Mouse (Mus musculus) lung, postnatal 0 days (tissue): Measurements from ENCODE around the gene Endou. TPM values are rescaled to one million over a fixed set of nuclear protein-coding genes. Genes with fewer than 3 reads are reported as not detected.

Experiments used
- ATAC-seq: fragments of 200-750 bp; cut with Nextera tagmentation; 2 replicates; pipeline ENCODE4 v1.8.0; 2017; ENCODE audit warnings: moderate library complexity
- DNase-seq: peaks from one replicate; pipeline ENCODE4 v3.0.0-alpha.2; 2016; ENCODE audit warnings: low spot score
- H3K27ac ChIP-seq: fragments of 300-500 bp; sonication (generic); 2 replicates; pipeline ENCODE4 v1.5.1; 2014; ENCODE audit warnings: antibody characterized with exemption, mild to moderate bottlenecking, low read length, mixed read lengths
- H3K27me3 ChIP-seq: fragments of 300-500 bp; sonication (generic); replicated peaks from 2 replicates; pipeline ENCODE4 v1.6.1; 2014; ENCODE audit warnings: low read length, mixed read lengths; ENCODE audit not compliant: insufficient read depth
- H3K36me3 ChIP-seq: fragments of 300-500 bp; sonication (generic); 2 replicates; pipeline ENCODE4 v1.6.1; 2014; ENCODE audit warnings: low read length, mixed read lengths; ENCODE audit not compliant: insufficient read depth
- H3K4me1 ChIP-seq: fragments of 300-500 bp; sonication (generic); 2 replicates; pipeline ENCODE4 v1.6.1; 2014; ENCODE audit warnings: antibody characterized with exemption, low read depth, low read length, mixed read lengths; ENCODE audit not compliant: insufficient read depth
- H3K4me2 ChIP-seq: fragments of 300-500 bp; sonication (generic); replicated peaks from 2 replicates; pipeline ENCODE4 v1.6.1; 2014; ENCODE audit warnings: low read depth, mild to moderate bottlenecking, low read length, moderate library complexity, mixed read lengths
- H3K4me3 ChIP-seq: fragments of 300-500 bp; sonication (generic); 2 replicates; pipeline ENCODE4 v1.5.1; 2014; ENCODE audit warnings: low read depth, low read length
- H3K9ac ChIP-seq: fragments of 300-500 bp; sonication (generic); replicated peaks from 2 replicates; pipeline ENCODE4 v1.6.1; 2014; ENCODE audit warnings: low read depth, mild to moderate bottlenecking
- H3K9me3 ChIP-seq: fragments of 300-500 bp; sonication (generic); 2 replicates; pipeline ENCODE4 v1.6.1; 2016; ENCODE audit warnings: low read length, mixed read lengths
- CTCF ChIP-seq: IDR thresholded peaks from 2 replicates; pipeline ENCODE4 v1.5.1; 2016; ENCODE audit warnings: antibody characterized with exemption, mild to moderate bottlenecking
- EP300 ChIP-seq: IDR thresholded peaks from 2 replicates; pipeline ENCODE4 v1.6.1; 2016; ENCODE audit warnings: antibody characterized with exemption, mild to moderate bottlenecking, control low read depth
- WGBS: fragments of 180-500 bp; shearing (Covaris S2); extraction: QIAGEN DNeasy Blood & Tissue Kit; methylation state at CpG from one replicate; pipeline ENCODE4 v1.1.7; 2014; 5-methylcytosine and 5-hydroxymethylcytosine counted together
- polyA plus RNA-seq: library from polyadenylated mRNA; unstranded; fragments of >200 nt; fragmentation: Nextera tagmentation; extraction: Ambion mirVana; gene quantifications from 2 replicates; pipeline ENCODE4 v1.2.1, GENCODE M21; 2015

Endou gene
- polyA plus RNA-seq, 1 experiment from 2014 or later: 2.1 TPM

DNA sequence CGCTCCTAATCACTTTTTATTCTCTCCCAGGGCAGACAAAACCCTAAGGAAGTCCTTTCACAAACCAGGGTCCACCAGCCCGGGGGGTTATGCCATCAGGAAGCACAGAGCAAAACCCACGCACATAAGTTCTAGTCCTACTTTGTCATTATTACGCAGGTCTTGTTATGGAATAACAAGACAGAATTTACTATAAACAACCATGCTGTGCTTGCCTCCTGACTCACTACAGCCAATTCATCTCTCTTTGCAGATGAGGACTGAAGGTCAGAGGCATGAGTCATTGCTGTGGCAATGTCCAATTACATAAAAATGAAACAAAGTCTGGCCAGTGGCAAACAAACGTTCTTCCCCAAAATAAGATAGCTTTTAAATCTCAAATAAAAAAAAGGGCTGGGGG, 37.7 kb downstream of the Endou start:
- Histone ChIP-seq H3K4me3 (no peak overlapping the region), H3K27me3 (no peaks in the 10 kb centered on the region), H3K27ac (no peak overlapping the region), H3K4me1 (no peaks in the 10 kb centered on the region), H3K36me3 (peaks cover 32% of the 10 kb centered on the region; the same call in 1 of the 2 replicates), H3K9ac (no peak overlapping the region), H3K4me2 (no peak overlapping the region), H3K9me3 (no peaks in the 10 kb centered on the region)
- no peak for DNase-seq
- no peak for TF ChIP-seq EP300
- no peak for TF ChIP-seq CTCF
- no peak for ATAC-seq
- WGBS: 85% methylated on average over 5 of the region's 5 CpGs

GRCm38 (mm10) chr15:97684118-97684517, 47.0 kb downstream of the Endou start:
- DNase-seq (no peak), ATAC-seq (no peak)
- H3K9me3 ChIP-seq: no peaks in the 10 kb centered on the region
- TF ChIP-seq EP300 (no peak), CTCF (no peak)
- H3K4me1 ChIP-seq: no peaks in the 10 kb centered on the region
- no peak overlapping the region for H3K27ac ChIP-seq
- H3K36me3 ChIP-seq: peaks cover 31% of the 10 kb centered on the region
- no peak overlapping the region for H3K9ac ChIP-seq
- H3K4me2 ChIP-seq: no peak overlapping the region
- no peaks in the 10 kb centered on the region for H3K27me3 ChIP-seq
- 94% methylated on average over 9 of the region's 9 CpGs for WGBS
- H3K4me3 ChIP-seq: no peak overlapping the region

DNA sequence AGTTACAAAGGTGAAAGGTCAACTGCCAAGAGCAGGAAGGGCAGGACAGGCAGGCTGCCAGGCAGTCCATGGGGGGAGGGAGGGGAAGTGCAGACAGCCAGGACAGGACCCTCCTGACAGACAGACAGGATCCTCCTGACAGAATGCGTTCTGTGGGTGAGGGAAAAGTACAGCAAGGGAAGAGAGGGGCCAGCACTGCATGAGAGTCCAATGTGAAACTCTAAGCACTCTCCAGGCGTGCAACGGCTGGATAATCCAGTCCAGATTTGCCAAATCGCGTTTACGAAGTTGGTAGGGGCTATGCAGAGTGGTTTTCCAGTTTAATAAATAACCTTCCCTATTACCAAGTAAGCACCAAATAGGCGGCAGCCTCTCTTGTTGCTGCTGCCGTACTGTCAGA, 49.1 kb downstream of the Endou start:
- no peak for ATAC-seq

DNA sequence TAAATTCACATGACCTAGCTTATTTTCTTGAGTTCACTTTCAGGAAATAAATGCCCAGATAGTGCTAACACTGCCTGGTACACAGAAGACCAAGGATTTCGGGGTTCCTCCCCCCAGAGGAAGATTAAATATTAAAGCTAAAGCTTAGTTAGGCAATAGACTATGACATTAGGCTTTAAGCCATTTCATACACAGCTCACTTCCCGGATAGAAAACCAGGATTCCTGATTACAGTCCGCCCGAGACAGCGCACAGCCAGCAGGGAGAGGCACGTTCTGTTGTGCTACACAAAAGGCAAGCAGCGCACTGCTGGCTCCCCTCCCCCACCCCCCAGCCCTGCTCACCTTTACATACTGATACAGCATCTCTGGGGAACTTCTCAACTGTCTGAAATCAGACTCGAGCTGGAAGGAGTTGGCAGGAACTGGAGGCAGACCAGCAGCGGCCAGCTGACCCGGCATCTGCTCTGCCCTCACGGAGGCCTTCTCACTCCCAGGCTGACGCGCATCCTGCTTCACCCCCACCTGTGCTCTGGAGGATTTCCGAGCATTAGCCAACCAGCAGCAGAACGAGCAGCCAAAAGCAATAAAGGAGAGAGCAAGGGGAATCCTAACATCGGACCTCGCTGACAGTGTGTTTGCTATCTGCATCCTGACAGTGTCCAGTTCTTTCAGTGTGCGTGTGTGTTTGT, 51.0 kb downstream of the Endou start:
- Histone ChIP-seq H3K36me3 (peaks cover 25% of the 10 kb centered on the region), H3K4me2 (no peak overlapping the region), H3K9me3 (no peaks in the 10 kb centered on the region), H3K9ac (no peak overlapping the region), H3K27me3 (no peaks in the 10 kb centered on the region), H3K4me1 (no peaks in the 10 kb centered on the region), H3K27ac (no peak overlapping the region), H3K4me3 (no peak overlapping the region)
- ATAC-seq (no peak), DNase-seq (no peak)
- TF ChIP-seq CTCF (no peak), EP300 (no peak)
- WGBS: 80% methylated on average over 18 of the region's 18 CpGs

More for the DNA sequence above, 49.1 kb downstream of the Endou start:
- WGBS: 68% methylated on average over 8 of the region's 8 CpGs
- Histone ChIP-seq H3K4me3 (no peak overlapping the region), H3K36me3 (peaks cover 33% of the 10 kb centered on the region), H3K9ac (no peak overlapping the region), H3K9me3 (no peaks in the 10 kb centered on the region), H3K27ac (no peak overlapping the region), H3K4me1 (no peaks in the 10 kb centered on the region), H3K4me2 (no peak overlapping the region), H3K27me3 (no peaks in the 10 kb centered on the region)
- no peak for TF ChIP-seq CTCF
- TF ChIP-seq EP300: no peak
- no peak for DNase-seq

DNA sequence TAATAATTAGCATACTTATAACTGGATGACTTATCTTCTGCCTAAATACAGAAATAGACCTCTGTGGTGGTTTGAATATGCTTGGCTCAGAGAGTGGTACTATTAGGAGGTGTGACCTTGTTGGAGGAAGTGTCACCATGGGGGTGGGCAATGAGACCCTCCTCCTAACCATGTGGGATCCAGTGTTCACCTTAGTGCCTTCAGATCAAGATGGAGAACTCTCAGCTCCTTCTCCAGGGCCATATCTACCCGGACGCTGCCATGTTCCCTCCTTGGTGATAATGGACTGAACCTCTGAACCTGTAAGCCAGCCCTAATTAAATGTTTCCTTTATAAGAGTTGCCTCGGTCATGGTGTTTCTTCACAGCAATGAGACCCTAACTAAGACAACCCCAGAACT, 53.8 kb downstream of the Endou start:
- WGBS: 88% methylated on average over 3 of the region's 3 CpGs
- Histone ChIP-seq H3K9ac (no peak overlapping the region), H3K4me1 (no peaks in the 10 kb centered on the region), H3K27me3 (no peaks in the 10 kb centered on the region), H3K27ac (no peak overlapping the region), H3K4me2 (no peak overlapping the region), H3K9me3 (no peaks in the 10 kb centered on the region), H3K4me3 (no peak overlapping the region), H3K36me3 (peaks cover 30% of the 10 kb centered on the region)
- ATAC-seq (no peak), DNase-seq (no peak)
- no peak for TF ChIP-seq EP300
- no peak for TF ChIP-seq CTCF

DNA sequence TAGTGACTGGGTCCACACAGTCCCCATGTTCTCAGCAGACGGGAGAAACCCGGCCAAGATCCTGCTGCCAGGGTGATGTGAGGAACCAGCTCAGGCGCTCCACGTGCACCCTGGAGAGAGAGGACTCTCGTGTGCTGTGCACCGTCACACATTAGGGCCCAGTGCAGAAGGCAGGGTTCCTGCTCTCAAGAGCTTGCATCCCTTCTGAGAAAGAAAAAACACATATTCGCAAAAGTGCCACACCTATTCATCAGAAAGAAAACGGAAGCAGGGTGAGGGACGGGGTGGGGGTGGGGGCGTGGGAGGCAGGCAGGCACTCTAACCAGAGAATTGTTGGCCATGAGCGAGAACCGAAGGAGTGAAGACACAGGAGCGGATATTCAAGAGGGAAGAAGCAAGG, 55.2 kb downstream of the Endou start:
- ATAC-seq (no peak), DNase-seq (no peak)
- 90% methylated on average over 13 of the region's 13 CpGs for WGBS
- no peaks in the 10 kb centered on the region for H3K27me3 ChIP-seq
- H3K9me3 ChIP-seq: no peaks in the 10 kb centered on the region
- no peaks in the 10 kb centered on the region for H3K4me1 ChIP-seq
- no peak overlapping the region for H3K27ac ChIP-seq
- no peak overlapping the region for H3K4me3 ChIP-seq
- no peak overlapping the region for H3K4me2 ChIP-seq
- no peak overlapping the region for H3K9ac ChIP-seq
- no peak for TF ChIP-seq CTCF
- peaks cover 24% of the 10 kb centered on the region; the same call in 1 of the 2 replicates for H3K36me3 ChIP-seq

DNA sequence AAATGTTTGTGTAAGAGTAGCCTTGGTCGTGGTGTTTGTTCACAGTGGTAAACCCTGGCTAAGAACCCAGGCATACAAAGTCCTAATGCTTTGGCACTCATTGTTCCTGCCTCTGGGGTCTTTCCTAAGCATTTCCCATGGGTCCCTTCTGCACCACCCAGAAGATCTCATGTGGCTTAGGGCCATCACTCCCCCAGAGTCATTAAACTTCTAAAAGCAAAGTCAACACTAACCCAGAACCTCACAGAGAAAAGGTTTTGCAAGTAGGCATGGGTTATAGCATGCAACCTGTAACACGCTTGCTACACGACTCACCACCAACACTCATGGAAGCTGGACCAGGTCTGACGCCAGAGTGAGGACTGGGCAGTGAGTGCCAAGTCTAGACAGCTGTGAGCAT, 56.7 kb downstream of the Endou start:
- no peak for DNase-seq
- Histone ChIP-seq H3K27ac (no peak overlapping the region), H3K4me1 (no peaks in the 10 kb centered on the region), H3K27me3 (no peaks in the 10 kb centered on the region), H3K9ac (no peak overlapping the region), H3K9me3 (no peaks in the 10 kb centered on the region), H3K4me2 (no peak overlapping the region), H3K36me3 (peaks cover 13% of the 10 kb centered on the region; the same call in 1 of the 2 replicates), H3K4me3 (no peak overlapping the region)
- WGBS: 91% methylated on average over 4 of the region's 4 CpGs
- TF ChIP-seq EP300 (no peak), CTCF (no peak)
- ATAC-seq: no peak
